Mouse (Mus musculus): Measurements from ENCODE around the gene Sirt6.

GRCm38 (mm10) chr10:81619976-81620375, 7.6 kb downstream of the Sirt6 start:
- TF ChIP-seq CTCF (IDR thresholded peaks at IDR 0.05; ENCODE audit: low read depth, low read length) (no peak), GATA1 (IDR thresholded peaks at IDR 0.05; ENCODE audit: borderline replicate concordance, low read length) (no peak), POLR2AphosphoS5 (IDR thresholded peaks at IDR 0.05; ENCODE audit: insufficient replicate concordance, low read depth, low read length) (no peak), TAL1 (conservative IDR thresholded peaks at IDR 0.05; ENCODE audit: low read depth, low read length) (no peak)

All from G1E (cell line).